7 mouse cellular contexts compared by ENCODE assay signal in genomic region chr15:10470941-10471340, GRCm38 (mm10). TPM values are rescaled to one million over a fixed set of nuclear protein-coding genes. Genes with fewer than 3 reads are reported as not detected.
DNase-seq lines count a peak whose midpoint lies in the region; ATAC-seq and TF ChIP-seq lines count a peak whose summit lies in the region.

No protein-coding gene starts in this region.

- H3K4me3 ChIP-seq in lung, embryonic 16.5 days (ENCODE audit: low read length): peak overlapping the region; percentile 90
- H3K4me3 ChIP-seq in embryonic facial prominence, embryonic 15.5 days (replicated peaks): peak overlapping the region; percentile 85
- peak overlapping the region; percentile 81 for H3K4me3 ChIP-seq in limb, embryonic 12.5 days (replicated peaks)
- peak overlapping the region; percentile 70; the same call in 1 of the 2 replicates for H3K4me3 ChIP-seq in small intestine, adult 2 months (ENCODE audit: low read depth, low read length)

- H3K9me3 ChIP-seq in lung, embryonic 16.5 days (ENCODE audit: control insufficient read depth, low read length): no peaks in the 10 kb centered on the region
- H3K9me3 ChIP-seq in embryonic facial prominence, embryonic 15.5 days (replicated peaks): no peaks in the 10 kb centered on the region
- H3K9me3 ChIP-seq in limb, embryonic 12.5 days: no peaks in the 10 kb centered on the region

- no peaks in the 10 kb centered on the region for H3K27me3 ChIP-seq in lung, embryonic 16.5 days (ENCODE audit: control insufficient read depth, insufficient read depth, low read depth, low read length)
- no peaks in the 10 kb centered on the region for H3K27me3 ChIP-seq in embryonic facial prominence, embryonic 15.5 days
- H3K27me3 ChIP-seq in limb, embryonic 12.5 days: no peaks in the 10 kb centered on the region
- H3K27me3 ChIP-seq in small intestine, adult 2 months (ENCODE audit: control insufficient read depth, insufficient read depth, low read length): no peaks in the 10 kb centered on the region

- no peak for TF ChIP-seq CTCF in small intestine, adult 2 months (IDR thresholded peaks at IDR 0.05; ENCODE audit: extremely low read depth, insufficient read length, insufficient replicate concordance, low read depth, low read length)

- peak overlapping the region; percentile 79 for H3K9ac ChIP-seq in lung, embryonic 16.5 days (ENCODE audit: low read length)
- H3K9ac ChIP-seq in embryonic facial prominence, embryonic 15.5 days: peak overlapping the region; percentile 71; the same call in 1 of the 2 replicates
- H3K9ac ChIP-seq in limb, embryonic 12.5 days (replicated peaks): peak overlapping the region; percentile 47; the same call in 1 of the 2 replicates

- peaks cover 9% of the 10 kb centered on the region for H3K36me3 ChIP-seq in lung, embryonic 16.5 days (ENCODE audit: control insufficient read depth, insufficient read depth, low read length)
- peaks cover 15% of the 10 kb centered on the region for H3K36me3 ChIP-seq in embryonic facial prominence, embryonic 15.5 days
- peaks cover 15% of the 10 kb centered on the region for H3K36me3 ChIP-seq in limb, embryonic 12.5 days
- H3K36me3 ChIP-seq in small intestine, adult 2 months (ENCODE audit: control insufficient read depth, insufficient read depth, low read length): peaks cover 9% of the 10 kb centered on the region

- H3K27ac ChIP-seq in lung, embryonic 16.5 days (ENCODE audit: low read length): peak overlapping the region; percentile 72
- peak overlapping the region; percentile 9; the same call in 1 of the 2 replicates for H3K27ac ChIP-seq in embryonic facial prominence, embryonic 15.5 days (replicated peaks)
- no peak overlapping the region for H3K27ac ChIP-seq in limb, embryonic 12.5 days
- peak overlapping the region; percentile 56 for H3K27ac ChIP-seq in small intestine, adult 2 months (ENCODE audit: insufficient read depth, low read depth, low read length)

- DNase-seq in lung, postnatal 25 days (ENCODE audit: low spot score): no peak
- no peak for DNase-seq in right cerebral cortex, postnatal 4 days
- no peak for DNase-seq in gastrocnemius, postnatal 4 days (ENCODE audit: low spot score in 2 of 2)

- WGBS in lung, embryonic 16.5 days: 8% methylated on average over 3 of the region's 3 CpGs
- 13% methylated on average over 3 of the region's 3 CpGs for WGBS in embryonic facial prominence, embryonic 15.5 days
- WGBS in limb, embryonic 12.5 days: 12% methylated on average over 3 of the region's 3 CpGs
- WGBS in small intestine, adult 2 months: 8% methylated on average over 3 of the region's 3 CpGs

- peak; percentile 3; the same call in 1 of the 2 replicates for ATAC-seq in lung, embryonic 16.5 days (ENCODE audit: low read depth)
- no peak for ATAC-seq in embryonic facial prominence, embryonic 15.5 days (ENCODE audit: insufficient number of reproducible peaks, low FRiP score, low TSS enrichment, low read depth)
- peak; percentile 27; the same call in 1 of the 2 replicates for ATAC-seq in limb, embryonic 12.5 days (ENCODE audit: insufficient number of reproducible peaks, insufficient read depth, low FRiP score, low TSS enrichment, low read depth)

- H3K4me1 ChIP-seq in lung, embryonic 16.5 days (replicated peaks; ENCODE audit: control insufficient read depth, insufficient read depth, low read length): peaks cover 7% of the 10 kb centered on the region
- peaks cover 11% of the 10 kb centered on the region; the same call in 1 of the 2 replicates for H3K4me1 ChIP-seq in embryonic facial prominence, embryonic 15.5 days
- peaks cover 9% of the 10 kb centered on the region for H3K4me1 ChIP-seq in limb, embryonic 12.5 days (replicated peaks)
- peaks cover 5% of the 10 kb centered on the region; the same call in 1 of the 2 replicates for H3K4me1 ChIP-seq in small intestine, adult 2 months (ENCODE audit: control insufficient read depth, insufficient read depth, insufficient read length, low read length)

- TF ChIP-seq POLR2A in small intestine, adult 2 months (IDR thresholded peaks at IDR 0.05; ENCODE audit: low read depth, low read length): no peak

- H3K4me2 ChIP-seq in lung, embryonic 16.5 days (ENCODE audit: low read depth, low read length): peak overlapping the region; percentile 90
- peak overlapping the region; percentile 80 for H3K4me2 ChIP-seq in embryonic facial prominence, embryonic 15.5 days (replicated peaks)
- H3K4me2 ChIP-seq in limb, embryonic 12.5 days: peak overlapping the region; percentile 87

RNA-seq across cellular contexts. Expression of gene Dnajc21, which starts 0.6 kb away (rescaled TPM):
- polyA plus RNA-seq in lung, embryonic 16.5 days (2015; fragmentation: Nextera tagmentation; extraction: Ambion mirVana): 6.9 and 7.7 TPM in 2 replicates
- 12.4 and 14.4 TPM in 2 replicates for polyA plus RNA-seq in embryonic facial prominence, embryonic 15.5 days (2015; fragmentation: Nextera tagmentation; extraction: Ambion mirVana)
- polyA plus RNA-seq in limb, embryonic 12.5 days (2016; fragmentation: Nextera tagmentation; extraction: Ambion mirVana): 15.3 and 17.2 TPM in 2 replicates
- 0.30 and 0.77 TPM in 2 replicates for polyA plus RNA-seq in small intestine, adult 2 months (2012; rRNA removed)
- total RNA-seq in gastrocnemius, postnatal 4 days (2021): 10 to 100 TPM; 20.9 to 26.1 TPM

RNA-seq across cellular contexts. Expression of gene Brix1, which starts 14.8 kb away (rescaled TPM):
- polyA plus RNA-seq in lung, embryonic 16.5 days (2015; fragmentation: Nextera tagmentation; extraction: Ambion mirVana): 77.0 and 99.6 TPM in 2 replicates
- 86.0 and 86.5 TPM in 2 replicates for polyA plus RNA-seq in embryonic facial prominence, embryonic 15.5 days (2015; fragmentation: Nextera tagmentation; extraction: Ambion mirVana)
- polyA plus RNA-seq in limb, embryonic 12.5 days (2016; fragmentation: Nextera tagmentation; extraction: Ambion mirVana): 125 and 136 TPM in 2 replicates
- polyA plus RNA-seq in small intestine, adult 2 months (2012; rRNA removed): 0.05 and 0.18 TPM in 2 replicates
- 10 to 100 TPM; 30.3 to 31.0 TPM for total RNA-seq in gastrocnemius, postnatal 4 days (2021)

RNA-seq across cellular contexts. Expression of gene Rad1, which starts 14.9 kb away (rescaled TPM):
- 29.6 and 31.6 TPM in 2 replicates for polyA plus RNA-seq in lung, embryonic 16.5 days (2015; fragmentation: Nextera tagmentation; extraction: Ambion mirVana)
- polyA plus RNA-seq in embryonic facial prominence, embryonic 15.5 days (2015; fragmentation: Nextera tagmentation; extraction: Ambion mirVana): 28.0 and 32.9 TPM in 2 replicates
- polyA plus RNA-seq in limb, embryonic 12.5 days (2016; fragmentation: Nextera tagmentation; extraction: Ambion mirVana): 43.1 and 45.5 TPM in 2 replicates
- 1.5 and 2.7 TPM in 2 replicates for polyA plus RNA-seq in small intestine, adult 2 months (2012; rRNA removed)
- 10 to 100 TPM in 1 of 2 experiments, 1 to 10 TPM in 1; 8.9 to 10.2 TPM for total RNA-seq in gastrocnemius, postnatal 4 days (2021)

Comparison
In these comparisons a context has a peak if more than half of its experiments do, and no peak if none do; other contexts are left out.
1. RNA of gene Brix1, which starts 14.8 kb away (polyA plus RNA-seq): 125 to 136 TPM in limb, embryonic 12.5 days, 77.0 to 99.6 TPM in lung, embryonic 16.5 days and 86.0 to 86.5 TPM in embryonic facial prominence, embryonic 15.5 days; 0.05 to 0.18 TPM in small intestine, adult 2 months; every median in the first group is over 10 times any median in the second.
2. Peak in every context shown above with its lines, with median percentiles within 50 percentile points of each other: H3K4me2 ChIP-seq, H3K4me3 ChIP-seq and H3K9ac ChIP-seq.